Mouse (Mus musculus): Measurements from ENCODE around the gene Snapc5. TPM values are rescaled to one million over a fixed set of nuclear protein-coding genes. Genes with fewer than 3 reads are reported as not detected.

Gene Snapc5
- polyA plus RNA-seq, 1 experiment from 2014 or later: 29.2 TPM

- Histone ChIP-seq H3K4me2 (ENCODE audit: low read length) (no peak overlapping the region), H3K36me3 (ENCODE audit: control insufficient read depth, insufficient read depth, low read length) (no peaks in the 10 kb centered on the region), H3K27me3 (replicated peaks; ENCODE audit: control insufficient read depth, insufficient read depth, low read length) (no peaks in the 10 kb centered on the region), H3K9ac (ENCODE audit: low read length) (no peak overlapping the region), H3K4me3 (ENCODE audit: low read depth, low read length) (no peak overlapping the region), H3K27ac (ENCODE audit: low read depth) (no peak overlapping the region), H3K4me1 (replicated peaks; ENCODE audit: control insufficient read depth, insufficient read depth, low read length) (0 out of 2 replicates have a peak, but pooled peaks cover 9% of the 10 kb centered on the region), H3K9me3 (ENCODE audit: control insufficient read depth, low read length) (no peaks in the 10 kb centered on the region)
- DNase-seq (ENCODE audit: low spot score) (no peak), ATAC-seq (replicated peaks; ENCODE audit: low FRiP score, low TSS enrichment, low read depth) (no peak)
- WGBS: 64% methylated on average over 2 of the region's 2 CpGs
Observed at GRCm38 (mm10) chr9:64222098-64222497, 43.0 kb downstream of the Snapc5 start.

GRCm38 (mm10) chr9:64225805-64226204 is 46.7 kb downstream of the Snapc5 start:
- no peak overlapping the region for H3K27ac ChIP-seq (ENCODE audit: low read depth)
- H3K9me3 ChIP-seq (ENCODE audit: control insufficient read depth, low read length): no peaks in the 10 kb centered on the region
- peaks cover 10% of the 10 kb centered on the region for H3K4me1 ChIP-seq (replicated peaks; ENCODE audit: control insufficient read depth, insufficient read depth, low read length)
- no peak overlapping the region for H3K4me2 ChIP-seq (ENCODE audit: low read length)
- H3K9ac ChIP-seq (ENCODE audit: low read length): no peak overlapping the region
- DNase-seq (ENCODE audit: low spot score) (no peak), ATAC-seq (replicated peaks; ENCODE audit: low FRiP score, low TSS enrichment, low read depth) (peak; percentile 88)
- H3K4me3 ChIP-seq (ENCODE audit: low read depth, low read length): no peak overlapping the region
- H3K27me3 ChIP-seq (replicated peaks; ENCODE audit: control insufficient read depth, insufficient read depth, low read length): no peaks in the 10 kb centered on the region
- H3K36me3 ChIP-seq (ENCODE audit: control insufficient read depth, insufficient read depth, low read length): no peaks in the 10 kb centered on the region

- DNase-seq (ENCODE audit: low spot score) (no peak), ATAC-seq (replicated peaks; ENCODE audit: low FRiP score, low TSS enrichment, low read depth) (no peak)
- no peaks in the 10 kb centered on the region for H3K9me3 ChIP-seq (ENCODE audit: control insufficient read depth, low read length)
- H3K27me3 ChIP-seq (replicated peaks; ENCODE audit: control insufficient read depth, insufficient read depth, low read length): no peaks in the 10 kb centered on the region
- peaks cover 28% of the 10 kb centered on the region for H3K4me1 ChIP-seq (replicated peaks; ENCODE audit: control insufficient read depth, insufficient read depth, low read length)
- H3K4me3 ChIP-seq (ENCODE audit: low read depth, low read length): no peak overlapping the region
- no peak overlapping the region for H3K4me2 ChIP-seq (ENCODE audit: low read length)
- H3K36me3 ChIP-seq (ENCODE audit: control insufficient read depth, insufficient read depth, low read length): no peaks in the 10 kb centered on the region
- no peak overlapping the region for H3K27ac ChIP-seq (ENCODE audit: low read depth)
- WGBS: 49% methylated on average over 12 of the region's 12 CpGs
- no peak overlapping the region for H3K9ac ChIP-seq (ENCODE audit: low read length)
Observed at GRCm38 (mm10) chr9:64227736-64228135, 48.7 kb downstream of the Snapc5 start.

- H3K9ac ChIP-seq (ENCODE audit: low read length): no peak overlapping the region
- no peak for ATAC-seq (replicated peaks; ENCODE audit: low FRiP score, low TSS enrichment, low read depth)
- H3K27ac ChIP-seq (ENCODE audit: low read depth): no peak overlapping the region
- peaks cover 36% of the 10 kb centered on the region for H3K4me1 ChIP-seq (replicated peaks; ENCODE audit: control insufficient read depth, insufficient read depth, low read length)
- H3K27me3 ChIP-seq (replicated peaks; ENCODE audit: control insufficient read depth, insufficient read depth, low read length): no peaks in the 10 kb centered on the region
- no peak for DNase-seq (ENCODE audit: low spot score)
- H3K36me3 ChIP-seq (ENCODE audit: control insufficient read depth, insufficient read depth, low read length): no peaks in the 10 kb centered on the region
- H3K4me3 ChIP-seq (ENCODE audit: low read depth, low read length): no peak overlapping the region
- no peak overlapping the region for H3K4me2 ChIP-seq (ENCODE audit: low read length)
- H3K9me3 ChIP-seq (ENCODE audit: control insufficient read depth, low read length): no peaks in the 10 kb centered on the region
Observed at GRCm38 (mm10) chr9:64228972-64229371, 49.9 kb downstream of the Snapc5 start.

GRCm38 (mm10) chr9:64231171-64231570 is 52.1 kb downstream of the Snapc5 start:
- H3K4me3 ChIP-seq (ENCODE audit: low read depth, low read length): no peak overlapping the region
- peaks cover 46% of the 10 kb centered on the region for H3K4me1 ChIP-seq (replicated peaks; ENCODE audit: control insufficient read depth, insufficient read depth, low read length)
- H3K4me2 ChIP-seq (ENCODE audit: low read length): no peak overlapping the region
- H3K9me3 ChIP-seq (ENCODE audit: control insufficient read depth, low read length): no peaks in the 10 kb centered on the region
- no peak overlapping the region for H3K9ac ChIP-seq (ENCODE audit: low read length)
- WGBS: 26% methylated on average over 5 of the region's 5 CpGs
- DNase-seq (ENCODE audit: low spot score) (no peak), ATAC-seq (replicated peaks; ENCODE audit: low FRiP score, low TSS enrichment, low read depth) (peak; percentile 24; the same call in 1 of the 2 replicates)
- H3K27ac ChIP-seq (ENCODE audit: low read depth): peak overlapping the region; percentile 90
- H3K36me3 ChIP-seq (ENCODE audit: control insufficient read depth, insufficient read depth, low read length): no peaks in the 10 kb centered on the region; the same call in 1 of the 2 replicates
- no peaks in the 10 kb centered on the region for H3K27me3 ChIP-seq (replicated peaks; ENCODE audit: control insufficient read depth, insufficient read depth, low read length)

GRCm38 (mm10) chr9:64231674-64232073 is 52.6 kb downstream of the Snapc5 start:
- no peaks in the 10 kb centered on the region for H3K9me3 ChIP-seq (ENCODE audit: control insufficient read depth, low read length)
- no peaks in the 10 kb centered on the region; the same call in 1 of the 2 replicates for H3K36me3 ChIP-seq (ENCODE audit: control insufficient read depth, insufficient read depth, low read length)
- no peak overlapping the region for H3K9ac ChIP-seq (ENCODE audit: low read length)
- DNase-seq (ENCODE audit: low spot score) (no peak), ATAC-seq (replicated peaks; ENCODE audit: low FRiP score, low TSS enrichment, low read depth) (no peak)
- H3K27ac ChIP-seq (ENCODE audit: low read depth): peak overlapping the region; percentile 90
- H3K27me3 ChIP-seq (replicated peaks; ENCODE audit: control insufficient read depth, insufficient read depth, low read length): no peaks in the 10 kb centered on the region
- 53% methylated on average over 3 of the region's 3 CpGs for WGBS
- no peak overlapping the region for H3K4me3 ChIP-seq (ENCODE audit: low read depth, low read length)
- no peak overlapping the region for H3K4me2 ChIP-seq (ENCODE audit: low read length)
- peaks cover 46% of the 10 kb centered on the region for H3K4me1 ChIP-seq (replicated peaks; ENCODE audit: control insufficient read depth, insufficient read depth, low read length)

GRCm38 (mm10) chr9:64232257-64232957 is 53.3 kb downstream of the Snapc5 start:
- Histone ChIP-seq H3K4me3 (ENCODE audit: low read depth, low read length) (no peak overlapping the region), H3K4me1 (replicated peaks; ENCODE audit: control insufficient read depth, insufficient read depth, low read length) (peaks cover 46% of the 10 kb centered on the region), H3K36me3 (ENCODE audit: control insufficient read depth, insufficient read depth, low read length) (no peaks in the 10 kb centered on the region; the same call in 1 of the 2 replicates), H3K27me3 (replicated peaks; ENCODE audit: control insufficient read depth, insufficient read depth, low read length) (no peaks in the 10 kb centered on the region), H3K27ac (ENCODE audit: low read depth) (peak overlapping the region; percentile 90), H3K4me2 (ENCODE audit: low read length) (peak overlapping the region; percentile 13; the same call in 1 of the 2 replicates), H3K9ac (ENCODE audit: low read length) (no peak overlapping the region), H3K9me3 (ENCODE audit: control insufficient read depth, low read length) (no peaks in the 10 kb centered on the region)
- WGBS: 36% methylated on average over 9 of the region's 9 CpGs
- DNase-seq (ENCODE audit: low spot score) (no peak), ATAC-seq (replicated peaks; ENCODE audit: low FRiP score, low TSS enrichment, low read depth) (peak; percentile 60; the same call in 1 of the 2 replicates)

All from intestine, embryonic 14.5 days (tissue).